Mouse (Mus musculus) heart, embryonic 10.5 days (tissue): ENCODE results near the gene Borcs6. TPM values are rescaled to one million over a fixed set of nuclear protein-coding genes. Genes with fewer than 3 reads are reported as not detected.

Source experiments
- DNase-seq: peaks from one replicate; pipeline ENCODE4 v3.0.0-alpha.2; 2017; ENCODE audit warnings: low spot score
- H3K27ac ChIP-seq: fragments of 300-500 bp; sonication (generic); 2 replicates; pipeline ENCODE4 v1.5.1; 2016; ENCODE audit warnings: mild to moderate bottlenecking
- H3K27me3 ChIP-seq: fragments of 300-500 bp; sonication (generic); 2 replicates; pipeline ENCODE4 v1.6.1; 2016; ENCODE audit warnings: mild to moderate bottlenecking; ENCODE audit not compliant: poor library complexity, insufficient read depth, severe bottlenecking
- H3K36me3 ChIP-seq: fragments of 300-500 bp; sonication (generic); 2 replicates; pipeline ENCODE4 v1.6.1; 2016; ENCODE audit warnings: mild to moderate bottlenecking, moderate library complexity
- H3K4me1 ChIP-seq: fragments of 300-500 bp; sonication (generic); 2 replicates; pipeline ENCODE4 v1.6.1; 2016; ENCODE audit warnings: mild to moderate bottlenecking
- H3K4me3 ChIP-seq: fragments of 300-500 bp; sonication (generic); 2 replicates; pipeline ENCODE4 v1.5.1; 2016; ENCODE audit warnings: mild to moderate bottlenecking, moderate library complexity
- H3K9me3 ChIP-seq: fragments of 300-500 bp; sonication (generic); 2 replicates; pipeline ENCODE4 v1.6.1; 2016; ENCODE audit warnings: mild to moderate bottlenecking, moderate library complexity
- WGBS: fragments of 180-500 bp; shearing (Covaris S2); methylation state at CpG from one replicate; pipeline ENCODE4 v1.1.7; 2016; 5-methylcytosine and 5-hydroxymethylcytosine counted together
- polyA plus RNA-seq: library from polyadenylated mRNA; unstranded; fragments of >200 nt; fragmentation: Nextera tagmentation; extraction: Ambion mirVana; gene quantifications from 2 replicates; pipeline ENCODE4 v1.2.1, GENCODE M21; 2016

Gene Borcs6
- polyA plus RNA-seq, 1 experiment from 2014 or later: 9.0 TPM

DNA sequence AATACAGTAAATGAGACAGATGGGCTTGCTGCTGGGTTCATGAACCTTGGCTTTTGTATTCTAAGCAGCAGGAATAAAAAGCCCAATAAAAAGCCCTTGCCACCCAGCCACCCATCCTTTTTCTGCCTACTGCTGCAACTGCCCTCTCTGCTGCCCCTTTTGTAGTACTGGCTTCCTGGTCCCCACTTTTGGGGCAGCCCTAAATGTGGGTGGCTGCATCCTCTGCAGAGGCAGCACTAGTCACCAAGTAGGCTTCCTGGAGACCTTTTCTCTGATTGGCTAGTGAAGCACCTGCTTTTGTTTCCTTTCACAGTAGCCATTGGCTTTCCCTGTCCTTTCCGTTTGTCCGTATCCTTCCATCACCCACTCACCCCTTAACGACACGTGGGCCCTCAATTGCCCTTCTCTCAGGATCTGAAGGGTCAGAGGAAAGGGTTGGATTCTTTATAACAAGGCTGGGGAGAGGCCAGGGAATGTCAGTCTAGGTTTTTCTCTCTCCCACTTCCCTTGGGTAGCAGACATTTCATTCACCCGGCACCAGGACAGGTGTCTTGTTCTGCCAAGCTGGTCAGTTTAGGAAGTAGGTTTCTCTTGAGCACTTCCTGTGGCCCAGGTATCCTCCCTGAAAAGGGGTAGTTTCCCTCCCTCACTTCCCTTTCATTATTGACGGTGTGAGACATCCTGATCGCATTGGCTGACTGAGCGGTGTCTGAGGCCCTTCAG, 38.7 kb downstream of the Borcs6 start:
- Histone ChIP-seq H3K4me3 (peak overlapping the region; percentile 73), H3K27me3 (no peaks in the 10 kb centered on the region), H3K4me1 (peaks cover 56% of the 10 kb centered on the region), H3K27ac (peak overlapping the region; percentile 90), H3K36me3 (peaks cover 28% of the 10 kb centered on the region), H3K9me3 (no peaks in the 10 kb centered on the region)
- 27% methylated on average over 8 of the region's 8 CpGs for WGBS
- DNase-seq: no peak

DNA sequence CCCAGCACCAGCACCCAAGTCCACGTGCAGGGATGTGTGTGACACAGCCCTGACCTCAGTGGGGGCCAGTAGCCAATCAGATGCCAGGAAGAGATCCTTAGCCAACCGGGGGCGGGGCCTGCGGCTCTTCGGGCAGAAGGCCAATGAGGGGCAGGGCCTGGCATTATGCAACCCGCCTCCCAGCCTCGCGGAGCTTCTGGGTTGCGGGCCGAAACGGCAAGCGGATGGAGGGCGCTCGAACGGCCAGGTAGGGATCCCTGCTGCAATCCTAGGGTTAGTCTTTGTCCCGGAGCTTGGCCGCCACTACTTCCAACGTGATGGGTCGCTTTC, 39.2 kb downstream of the Borcs6 start:
- Histone ChIP-seq H3K4me3 (peak overlapping the region; percentile 73), H3K27ac (peak overlapping the region; percentile 90), H3K36me3 (peaks cover 34% of the 10 kb centered on the region), H3K9me3 (no peaks in the 10 kb centered on the region), H3K27me3 (no peaks in the 10 kb centered on the region), H3K4me1 (peaks cover 56% of the 10 kb centered on the region)
- peak; percentile 98 for DNase-seq
- under 1% methylated on average over 19 of the region's 19 CpGs for WGBS

DNA sequence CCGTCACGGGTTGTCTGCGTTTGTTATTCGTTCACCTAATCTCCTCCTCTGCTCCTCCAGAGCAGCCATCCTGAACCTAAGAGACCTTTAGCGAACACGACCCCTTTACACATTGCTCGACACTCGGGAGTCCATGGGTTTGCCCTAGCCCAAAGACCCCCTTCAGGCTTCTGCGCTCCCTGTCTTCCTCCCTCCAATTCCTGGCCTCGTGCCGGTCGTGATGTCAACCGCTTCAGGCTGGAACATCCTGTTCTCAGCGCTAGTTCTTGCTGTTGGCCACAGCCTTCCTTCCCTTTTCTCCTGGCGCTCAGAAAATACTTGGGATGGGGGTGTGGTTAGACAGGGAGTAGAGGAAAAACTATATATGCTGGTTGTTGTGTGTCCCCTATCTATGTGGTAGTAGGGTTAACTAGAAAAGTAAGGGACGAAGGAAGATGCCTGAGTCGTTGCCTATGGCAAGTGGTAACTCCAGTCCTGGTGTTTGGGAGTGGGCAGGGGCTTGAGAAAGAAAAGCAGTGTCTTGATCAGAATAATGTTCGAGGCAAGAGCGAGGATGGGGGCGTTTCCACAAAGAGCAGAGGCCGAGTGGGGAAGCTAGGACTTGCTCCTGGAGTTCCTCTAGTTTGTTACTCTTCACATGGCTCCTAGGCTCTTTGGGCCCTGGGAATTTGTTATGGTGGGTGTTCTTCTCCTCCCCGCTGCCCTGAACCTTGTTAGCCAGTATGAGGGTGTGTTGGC, 39.8 kb downstream of the Borcs6 start:
- Histone ChIP-seq H3K4me3 (peak overlapping the region; percentile 73), H3K27ac (peak overlapping the region; percentile 90), H3K4me1 (peaks cover 56% of the 10 kb centered on the region), H3K36me3 (peaks cover 40% of the 10 kb centered on the region), H3K27me3 (no peaks in the 10 kb centered on the region), H3K9me3 (no peaks in the 10 kb centered on the region)
- no peak for DNase-seq
- 2% methylated on average over 22 of the region's 22 CpGs for WGBS

DNA sequence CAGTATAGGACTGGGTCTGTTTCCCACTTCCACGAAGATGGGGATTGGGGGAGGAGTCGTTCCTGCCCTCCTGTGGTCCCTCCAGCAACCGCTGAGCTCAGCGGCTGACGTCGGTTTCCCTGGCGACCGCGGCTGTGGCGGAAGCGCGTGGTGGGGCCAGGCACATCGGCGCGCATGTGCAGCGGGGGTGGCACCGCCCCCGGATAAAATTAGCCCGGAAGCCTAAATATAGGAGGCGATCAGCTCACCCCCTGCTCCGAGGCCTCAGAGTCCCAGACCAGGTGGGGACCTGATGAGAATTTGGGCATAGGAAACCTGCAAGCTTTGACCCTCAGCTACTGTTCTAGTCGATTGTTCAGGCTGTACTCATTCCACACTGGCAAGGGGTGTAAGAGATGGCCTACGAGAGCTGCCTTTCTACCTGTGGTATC, 40.4 kb downstream of the Borcs6 start:
- H3K9me3 ChIP-seq: no peaks in the 10 kb centered on the region
- peaks cover 46% of the 10 kb centered on the region for H3K36me3 ChIP-seq
- peak; percentile 96 for DNase-seq
- H3K27ac ChIP-seq: peak overlapping the region; percentile 90
- peak overlapping the region; percentile 73 for H3K4me3 ChIP-seq
- H3K4me1 ChIP-seq: peaks cover 56% of the 10 kb centered on the region
- under 1% methylated on average over 23 of the region's 23 CpGs for WGBS
- H3K27me3 ChIP-seq: no peaks in the 10 kb centered on the region

DNA sequence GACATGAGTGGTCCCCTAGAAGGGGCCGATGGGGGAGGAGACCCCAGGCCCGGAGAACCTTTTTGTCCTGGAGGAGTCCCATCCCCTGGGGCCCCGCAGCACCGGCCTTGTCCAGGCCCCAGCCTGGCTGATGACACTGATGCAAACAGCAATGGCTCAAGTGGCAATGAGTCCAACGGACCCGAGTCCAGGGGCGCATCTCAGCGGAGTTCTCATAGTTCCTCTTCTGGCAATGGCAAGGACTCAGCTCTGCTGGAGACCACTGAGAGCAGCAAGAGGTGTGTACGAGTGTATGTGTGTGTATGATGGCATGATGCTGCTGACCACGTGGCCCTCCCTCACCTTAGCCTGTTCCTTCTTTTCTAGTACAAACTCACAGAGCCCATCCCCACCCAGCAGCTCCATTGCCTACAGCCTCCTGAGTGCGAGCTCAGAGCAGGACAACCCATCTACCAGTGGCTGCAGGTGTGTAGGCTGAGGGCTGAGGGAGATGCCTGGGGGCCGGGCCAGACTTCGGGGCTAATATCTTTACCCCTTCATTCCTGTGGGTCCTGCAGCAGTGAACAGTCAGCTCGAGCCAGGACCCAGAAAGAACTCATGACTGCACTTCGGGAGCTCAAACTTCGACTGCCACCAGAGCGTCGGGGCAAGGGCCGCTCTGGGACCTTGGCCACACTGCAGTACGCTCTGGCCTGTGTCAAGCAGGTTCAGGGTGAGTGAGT, 41.3 kb downstream of the Borcs6 start:
- H3K27me3 ChIP-seq: no peaks in the 10 kb centered on the region

DNA sequence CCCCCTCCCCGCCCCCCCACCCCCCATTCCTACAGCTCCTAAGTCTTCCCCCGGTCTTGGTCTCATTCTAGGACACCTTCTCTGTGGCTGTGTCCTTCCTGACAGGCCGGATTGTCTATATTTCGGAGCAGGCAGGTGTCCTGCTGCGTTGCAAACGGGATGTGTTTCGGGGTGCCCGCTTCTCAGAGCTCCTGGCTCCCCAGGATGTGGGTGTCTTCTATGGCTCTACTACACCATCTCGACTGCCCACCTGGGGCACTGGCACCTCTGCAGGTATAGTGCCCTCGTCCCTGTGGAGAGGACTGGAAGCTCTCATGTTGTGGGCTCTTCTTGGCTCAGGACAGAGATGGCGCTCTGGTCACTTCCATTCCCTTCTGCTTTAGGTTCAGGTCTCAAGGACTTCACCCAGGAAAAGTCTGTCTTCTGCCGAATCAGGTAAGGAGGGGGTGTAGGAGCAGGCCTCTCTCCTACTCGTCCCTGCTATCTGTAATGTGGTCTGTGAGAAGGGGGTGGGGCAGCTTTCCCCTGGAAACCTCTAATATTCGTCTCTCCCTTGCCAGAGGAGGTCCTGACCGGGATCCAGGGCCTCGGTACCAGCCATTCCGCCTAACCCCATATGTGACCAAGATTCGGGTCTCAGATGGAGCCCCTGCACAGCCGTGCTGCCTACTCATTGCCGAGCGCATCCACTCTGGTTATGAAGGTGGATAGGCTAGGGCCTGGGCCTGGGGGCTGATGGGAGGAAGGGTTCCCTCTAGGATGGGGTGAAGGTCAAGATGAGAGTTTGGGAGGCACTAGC, 42.3 kb downstream of the Borcs6 start:
- no peak for DNase-seq
- WGBS: 84% methylated on average over 21 of the region's 21 CpGs
- Histone ChIP-seq H3K9me3 (no peaks in the 10 kb centered on the region), H3K4me3 (no peak overlapping the region), H3K36me3 (peaks cover 64% of the 10 kb centered on the region), H3K27ac (no peak overlapping the region), H3K27me3 (no peaks in the 10 kb centered on the region), H3K4me1 (peaks cover 44% of the 10 kb centered on the region)

More for the DNA sequence above, 41.3 kb downstream of the Borcs6 start:
- Histone ChIP-seq H3K4me3 (peak overlapping the region; percentile 73), H3K4me1 (peaks cover 54% of the 10 kb centered on the region), H3K27ac (peak overlapping the region; percentile 90), H3K9me3 (no peaks in the 10 kb centered on the region), H3K36me3 (peaks cover 54% of the 10 kb centered on the region)
- no peak for DNase-seq
- WGBS: 89% methylated on average over 20 of the region's 20 CpGs

DNA sequence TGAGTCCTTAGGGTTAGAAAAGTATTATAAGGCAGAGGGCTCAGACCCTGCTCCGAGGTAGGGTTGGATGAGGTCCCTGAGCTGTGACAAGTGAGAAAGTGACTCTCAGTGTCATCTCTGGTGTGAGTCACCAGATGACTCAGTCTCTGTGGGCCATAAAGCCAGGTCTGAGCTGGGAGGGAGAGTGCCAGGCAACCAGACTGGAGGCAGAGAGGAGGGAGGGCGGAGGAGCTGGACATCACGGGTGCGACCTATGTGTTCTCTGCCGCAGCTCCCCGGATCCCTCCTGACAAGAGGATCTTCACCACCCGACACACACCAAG, 42.8 kb downstream of the Borcs6 start:
- no peaks in the 10 kb centered on the region for H3K9me3 ChIP-seq
- WGBS: 94% methylated on average over 7 of the region's 7 CpGs

DNA sequence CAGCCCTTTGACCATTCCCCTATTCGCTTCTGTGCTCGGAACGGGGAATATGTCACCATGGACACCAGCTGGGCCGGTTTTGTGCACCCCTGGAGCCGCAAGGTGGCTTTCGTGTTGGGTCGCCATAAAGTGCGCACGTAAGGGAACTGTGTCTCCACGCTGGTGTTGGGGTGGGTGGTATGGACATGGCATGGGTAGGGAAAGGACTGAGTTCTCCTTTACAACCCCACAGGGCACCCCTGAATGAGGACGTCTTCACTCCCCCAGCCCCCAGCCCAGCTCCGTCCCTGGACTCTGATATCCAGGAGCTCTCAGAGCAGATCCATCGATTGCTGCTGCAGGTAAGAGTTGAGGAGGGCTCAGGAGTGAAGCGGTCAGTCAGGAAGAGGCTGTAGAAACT, 43.6 kb downstream of the Borcs6 start:
- Histone ChIP-seq H3K27ac (no peak overlapping the region), H3K4me1 (peaks cover 36% of the 10 kb centered on the region), H3K9me3 (no peaks in the 10 kb centered on the region), H3K27me3 (no peaks in the 10 kb centered on the region), H3K36me3 (peaks cover 78% of the 10 kb centered on the region), H3K4me3 (no peak overlapping the region)
- WGBS: 94% methylated on average over 14 of the region's 14 CpGs
- no peak for DNase-seq

More for the DNA sequence above, 42.8 kb downstream of the Borcs6 start:
- no peak overlapping the region for H3K27ac ChIP-seq
- H3K4me1 ChIP-seq: peaks cover 42% of the 10 kb centered on the region
- peaks cover 70% of the 10 kb centered on the region for H3K36me3 ChIP-seq
- H3K4me3 ChIP-seq: no peak overlapping the region
- DNase-seq: no peak
- no peaks in the 10 kb centered on the region for H3K27me3 ChIP-seq

DNA sequence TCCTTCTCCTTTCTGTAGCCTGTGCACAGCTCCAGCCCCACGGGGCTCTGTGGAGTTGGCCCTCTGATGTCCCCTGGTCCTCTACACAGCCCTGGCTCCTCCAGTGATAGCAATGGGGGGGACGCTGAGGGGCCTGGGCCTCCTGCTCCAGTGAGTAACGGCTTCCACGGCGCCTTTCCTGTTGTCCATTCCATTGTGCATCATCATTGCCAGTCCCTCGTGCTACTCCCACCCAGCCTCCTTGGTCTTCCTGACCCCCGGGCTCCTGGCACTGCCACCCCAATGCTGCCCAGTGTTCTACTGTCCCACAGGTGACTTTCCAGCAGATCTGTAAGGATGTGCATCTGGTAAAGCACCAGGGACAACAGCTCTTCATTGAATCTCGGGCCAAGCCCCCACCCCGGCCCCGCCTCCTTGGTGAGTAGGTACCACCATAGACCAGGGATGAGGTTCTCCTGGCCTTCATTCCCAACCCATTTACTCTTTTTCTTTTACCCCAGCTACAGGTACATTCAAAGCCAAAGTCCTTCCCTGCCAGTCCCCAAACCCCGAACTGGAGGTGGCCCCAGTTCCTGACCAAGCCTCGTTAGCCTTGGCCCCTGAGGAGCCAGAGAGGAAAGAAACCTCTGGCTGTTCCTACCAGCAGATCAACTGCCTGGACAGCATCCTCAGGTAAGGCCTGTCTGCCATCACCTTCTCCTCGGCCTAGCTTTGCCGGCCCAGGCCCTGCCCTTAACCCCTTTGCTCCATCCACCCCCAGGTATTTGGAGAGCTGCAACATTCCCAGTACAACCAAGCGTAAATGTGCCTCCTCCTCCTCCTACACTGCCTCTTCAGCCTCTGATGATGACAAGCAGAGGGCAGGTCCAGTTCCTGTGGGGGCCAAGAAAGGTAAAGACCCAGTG, 44.3 kb downstream of the Borcs6 start:
- Histone ChIP-seq H3K27ac (no peak overlapping the region), H3K27me3 (no peaks in the 10 kb centered on the region), H3K4me3 (0 out of 2 replicates have a peak overlapping the region, but pooled peaks have one; percentile 3), H3K9me3 (no peaks in the 10 kb centered on the region), H3K36me3 (peaks cover 84% of the 10 kb centered on the region), H3K4me1 (peaks cover 29% of the 10 kb centered on the region)
- 85% methylated on average over 15 of the region's 15 CpGs for WGBS
- DNase-seq: no peak

DNA sequence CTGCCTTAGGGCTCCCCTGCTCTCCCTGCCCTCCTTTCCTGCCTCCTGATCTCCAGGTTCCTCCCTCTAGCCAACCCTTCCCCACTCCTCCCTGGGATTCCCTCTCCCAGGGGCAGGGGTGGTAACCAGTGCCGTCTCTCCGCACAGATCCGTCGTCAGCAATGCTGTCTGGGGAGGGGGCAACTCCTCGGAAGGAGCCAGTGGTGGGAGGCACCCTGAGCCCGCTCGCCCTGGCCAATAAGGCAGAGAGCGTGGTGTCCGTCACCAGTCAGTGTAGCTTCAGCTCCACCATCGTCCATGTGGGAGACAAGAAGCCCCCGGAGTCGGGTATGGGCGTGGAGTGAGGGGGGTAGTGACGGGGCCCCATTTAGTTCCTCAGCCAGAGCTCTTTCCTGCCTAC, 45.0 kb downstream of the Borcs6 start:
- peaks cover 91% of the 10 kb centered on the region for H3K36me3 ChIP-seq
- no peaks in the 10 kb centered on the region for H3K27me3 ChIP-seq
- H3K27ac ChIP-seq: no peak overlapping the region
- no peak for DNase-seq
- 0 out of 2 replicates have a peak overlapping the region, but pooled peaks have one; percentile 3 for H3K4me3 ChIP-seq
- 90% methylated on average over 14 of the region's 14 CpGs for WGBS
- H3K9me3 ChIP-seq: no peaks in the 10 kb centered on the region
- peaks cover 28% of the 10 kb centered on the region for H3K4me1 ChIP-seq

DNA sequence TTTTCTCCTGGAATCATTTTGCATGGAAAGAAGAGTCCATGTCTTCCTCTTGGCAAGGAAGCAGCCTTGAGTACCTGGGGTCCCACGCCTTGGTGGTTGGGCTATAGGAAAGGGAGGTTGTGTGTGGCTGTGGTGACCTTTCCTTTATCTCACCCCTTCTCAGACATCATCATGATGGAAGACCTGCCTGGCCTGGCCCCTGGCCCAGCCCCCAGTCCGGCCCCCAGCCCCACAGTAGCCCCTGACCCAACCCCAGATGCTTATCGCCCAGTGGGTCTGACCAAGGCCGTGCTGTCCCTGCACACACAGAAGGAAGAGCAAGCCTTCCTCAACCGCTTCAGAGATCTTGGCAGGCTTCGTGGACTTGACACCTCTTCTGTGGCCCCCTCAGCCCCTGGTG, 45.7 kb downstream of the Borcs6 start:
- no peak for DNase-seq
- H3K27ac ChIP-seq: no peak overlapping the region
- peaks cover 24% of the 10 kb centered on the region for H3K4me1 ChIP-seq
- H3K4me3 ChIP-seq: no peak overlapping the region
- no peaks in the 10 kb centered on the region for H3K27me3 ChIP-seq
- WGBS: 84% methylated on average over 6 of the region's 6 CpGs
- peaks cover 93% of the 10 kb centered on the region for H3K36me3 ChIP-seq
- H3K9me3 ChIP-seq: no peaks in the 10 kb centered on the region

DNA sequence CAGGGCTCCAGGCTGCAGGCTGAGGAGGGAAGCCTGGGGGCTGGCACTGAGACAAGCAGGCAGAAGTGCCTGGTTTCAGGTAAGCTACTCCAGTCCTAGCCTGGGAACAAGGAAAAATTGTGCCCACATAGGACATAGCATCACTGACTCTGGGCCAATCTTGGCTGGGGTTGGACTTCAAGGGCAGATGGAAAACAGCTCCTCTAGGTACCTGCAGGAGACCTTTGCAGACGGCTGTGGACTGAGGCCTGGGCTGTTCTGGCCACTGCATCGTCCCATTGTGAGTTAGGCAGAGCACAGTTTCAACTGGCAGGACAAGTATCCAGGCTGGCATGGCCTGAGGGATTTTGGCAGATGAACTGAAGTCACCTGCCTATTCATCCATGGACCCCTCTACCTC, 46.3 kb downstream of the Borcs6 start:
- no peak overlapping the region for H3K27ac ChIP-seq
- H3K27me3 ChIP-seq: no peaks in the 10 kb centered on the region
- 84% methylated on average over 2 of the region's 2 CpGs for WGBS
- H3K36me3 ChIP-seq: peaks cover 88% of the 10 kb centered on the region
- peaks cover 19% of the 10 kb centered on the region for H3K4me1 ChIP-seq
- no peaks in the 10 kb centered on the region for H3K9me3 ChIP-seq
- no peak for DNase-seq
- H3K4me3 ChIP-seq: no peak overlapping the region
